Mouse (Mus musculus) cerebellum, adult 18-20 months (tissue): ENCODE results near the gene Naif1.
A peak's percentile ranks its signal among the peaks of the same experiment; 100 is the strongest.
"Not testable (repeated sequence)": the region's sequence is repeated elsewhere in the genome, so short reads cannot be mapped to it uniquely, and the experiment has no call there.

ENCODE experiments used
- DNase-seq, 2 experiments: peaks; one replicate each; pipeline ENCODE4 v3.0.0; 2021

Gene Naif1

GRCm38 (mm10) chr2:32459657-32460056 lies 9.4 kb downstream of the Naif1 start:
- no peak for DNase-seq

- DNase-seq: no peak
Observed at GRCm38 (mm10) chr2:32463773-32464172, 13.5 kb downstream of the Naif1 start.

- DNase-seq: no peak
Observed at GRCm38 (mm10) chr2:32464212-32464891, 14.1 kb downstream of the Naif1 start.

GRCm38 (mm10) chr2:32471001-32471680 lies 20.9 kb downstream of the Naif1 start:
- no peak for DNase-seq

DNA sequence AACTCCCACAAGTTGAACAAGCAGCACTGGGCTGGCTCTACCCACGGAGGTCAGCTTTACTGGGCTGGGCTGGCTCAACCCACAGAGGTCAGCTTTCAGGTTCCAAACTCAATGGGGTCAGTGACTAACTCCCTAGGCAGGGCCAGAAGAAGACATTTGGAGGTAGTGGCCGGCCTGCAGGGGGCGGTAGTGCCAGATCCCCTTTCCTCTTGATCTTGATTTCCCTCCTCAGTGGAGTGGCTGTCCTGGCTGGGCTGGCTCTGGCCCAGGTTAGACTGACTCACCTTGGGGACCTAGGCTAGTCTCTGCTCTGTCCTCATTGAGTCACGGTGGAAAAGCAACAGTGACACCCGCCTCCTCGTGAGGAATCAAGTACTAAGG lies 21.4 kb downstream of the Naif1 start:
- DNase-seq: no peak

- DNase-seq: not testable (repeated sequence)
Observed at GRCm38 (mm10) chr2:32475361-32475760, 25.1 kb downstream of the Naif1 start.

- DNase-seq: no peak
Observed at GRCm38 (mm10) chr2:32482351-32482750, 32.1 kb downstream of the Naif1 start.

- DNase-seq: no peak
Observed at GRCm38 (mm10) chr2:32483179-32483875, 33.1 kb downstream of the Naif1 start.

DNA sequence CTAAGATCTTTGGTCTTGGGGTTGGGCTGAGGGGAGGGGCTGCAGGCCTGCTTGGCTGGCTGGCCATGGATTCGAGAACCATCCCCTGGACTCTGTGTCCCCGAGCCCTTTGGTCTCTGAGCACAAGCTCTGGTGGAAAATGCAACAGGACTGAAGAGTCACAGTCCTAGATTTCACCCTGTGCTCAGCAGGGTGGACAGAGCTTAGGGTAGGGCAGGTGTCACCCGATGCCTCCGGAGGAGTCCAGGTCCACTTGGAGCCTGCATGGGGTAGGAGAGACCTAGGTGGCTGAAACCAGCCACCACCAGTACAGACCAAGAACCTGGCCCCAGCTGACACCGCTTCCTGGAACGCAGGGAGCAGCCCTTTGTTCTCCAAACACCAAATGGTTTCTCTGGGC lies 34.7 kb downstream of the Naif1 start:
- no peak for DNase-seq

GRCm38 (mm10) chr2:32485751-32486150 lies 35.5 kb downstream of the Naif1 start:
- no peak for DNase-seq

DNA sequence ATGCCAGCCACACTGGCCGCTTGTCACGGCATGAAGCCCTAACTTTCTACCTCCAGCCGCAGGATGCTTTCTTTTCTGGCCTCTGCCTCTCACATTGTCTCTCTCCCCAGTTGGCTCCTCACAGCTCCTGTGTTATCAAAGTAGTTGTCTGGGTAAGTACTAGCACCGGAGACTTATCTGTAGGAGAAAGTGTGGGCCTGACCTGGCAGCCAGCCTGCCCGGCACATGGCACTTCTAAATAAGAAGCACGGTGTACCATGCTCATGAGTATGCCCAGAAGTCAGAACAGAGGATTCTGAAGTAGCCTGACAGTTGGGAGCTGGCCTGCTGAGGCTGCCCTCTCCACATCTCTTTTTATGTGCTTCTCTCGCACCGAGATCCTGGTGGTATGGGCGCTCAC lies 35.9 kb downstream of the Naif1 start:
- DNase-seq: no peak

- DNase-seq: peak; percentile 91 to 92
Observed at GRCm38 (mm10) chr2:32487124-32487623, 36.9 kb downstream of the Naif1 start.

DNA sequence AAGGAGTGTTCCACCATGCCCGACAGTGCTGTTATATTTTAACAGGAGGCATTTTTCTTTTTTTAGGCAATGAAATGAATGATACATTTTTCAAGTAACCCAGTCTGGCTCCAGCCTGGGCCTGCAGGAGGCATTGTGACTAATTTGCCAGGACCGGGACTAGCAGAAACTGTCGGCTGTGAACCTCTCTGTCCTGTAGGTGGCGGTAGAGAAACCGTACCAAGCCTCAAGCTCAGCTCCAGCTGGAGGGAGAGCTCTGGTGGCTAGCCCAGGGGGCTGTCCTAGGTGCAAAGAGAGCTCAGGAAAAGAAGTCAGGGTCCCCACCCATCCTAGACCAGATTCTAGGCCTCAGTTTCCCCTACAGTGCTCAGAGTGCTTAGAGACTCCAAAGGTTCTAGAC lies 38.4 kb downstream of the Naif1 start:
- peak; percentile 79 to 80 for DNase-seq

DNA sequence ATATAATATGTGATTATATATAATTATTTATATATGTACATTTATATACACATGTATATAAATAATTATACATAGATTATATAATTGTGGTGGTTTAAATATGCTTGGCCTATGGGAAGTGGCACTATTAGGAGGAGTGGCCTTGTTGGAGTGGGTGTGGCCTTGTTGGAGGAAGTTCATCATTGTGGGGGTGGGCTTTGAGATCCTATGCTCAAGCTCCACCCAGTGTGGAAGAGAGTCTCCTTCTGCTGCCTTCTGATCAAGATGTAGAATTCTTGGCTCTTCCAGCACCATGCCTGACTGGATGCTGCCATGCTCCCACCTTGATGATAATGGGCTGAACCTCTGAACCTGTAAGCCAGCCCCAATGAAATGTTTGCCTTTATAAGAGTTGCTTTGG lies 40.5 kb downstream of the Naif1 start:
- DNase-seq: not testable (repeated sequence)

GRCm38 (mm10) chr2:32492661-32493060 lies 42.4 kb downstream of the Naif1 start:
- no peak for DNase-seq

DNA sequence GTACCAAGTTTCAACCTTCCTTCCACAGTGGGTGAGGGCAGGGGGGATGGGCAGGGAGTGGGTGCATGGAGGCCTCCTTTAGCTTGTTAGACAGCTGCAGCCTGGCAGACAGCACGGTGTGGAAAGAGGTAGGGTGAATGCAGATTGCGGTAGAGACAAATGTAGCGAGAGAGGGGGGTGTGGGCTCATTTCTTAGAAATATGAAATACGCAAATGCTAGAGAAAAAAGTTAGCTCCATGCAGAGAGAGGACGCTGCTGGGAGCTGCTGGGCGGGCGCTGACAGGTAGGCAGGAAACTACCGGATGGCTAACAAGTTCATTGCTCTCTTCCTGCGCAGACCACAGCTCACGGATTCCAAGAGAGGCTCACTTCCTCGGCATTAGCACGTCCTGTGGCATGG lies 43.0 kb downstream of the Naif1 start:
- no peak for DNase-seq

DNA sequence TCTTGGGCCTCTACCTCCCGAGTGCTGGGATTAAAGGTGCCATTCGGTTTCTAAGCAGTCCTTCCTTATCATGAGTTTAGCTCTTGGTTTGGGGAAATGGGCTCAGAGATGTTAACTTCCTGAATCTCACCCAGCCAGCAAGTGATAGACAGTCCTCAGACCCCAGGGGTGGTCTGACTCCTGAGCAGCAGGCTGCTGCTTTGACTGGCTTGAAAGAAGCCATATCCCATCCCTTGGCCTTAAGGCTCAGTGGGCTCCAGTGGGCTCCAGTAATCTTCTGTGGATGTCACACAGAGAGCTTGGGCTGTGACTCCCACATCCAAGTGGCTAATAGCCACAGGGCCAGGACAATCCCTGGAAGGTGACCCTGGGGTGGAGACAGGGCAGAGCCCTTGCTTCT lies 44.3 kb downstream of the Naif1 start:
- no peak for DNase-seq

DNA sequence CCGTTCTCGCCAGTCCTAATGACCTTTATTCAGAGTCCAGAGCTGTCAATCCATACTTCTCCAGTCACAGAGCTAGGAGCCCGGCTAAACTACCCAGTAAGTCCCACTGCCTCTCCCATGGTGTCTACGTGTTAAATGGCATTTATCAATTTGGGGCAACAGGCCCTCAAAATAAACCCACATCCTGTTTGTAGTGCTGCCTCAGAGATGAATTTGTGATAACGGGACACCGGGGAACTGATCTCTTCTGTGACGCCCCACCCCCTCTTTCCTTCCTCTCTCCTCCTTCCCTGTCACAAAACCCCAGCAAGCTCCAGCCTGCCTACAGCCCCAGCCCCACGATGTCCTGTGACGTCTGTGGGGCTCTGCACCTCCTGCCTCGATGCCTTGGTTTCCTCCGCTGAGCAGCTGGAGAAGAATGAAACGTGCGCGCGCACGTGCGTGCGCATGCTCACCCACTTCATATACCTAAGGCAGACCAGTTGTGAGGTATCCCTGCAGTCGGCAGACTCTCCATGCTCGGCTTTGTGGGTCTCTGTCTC lies 45.0 kb downstream of the Naif1 start:
- no peak for DNase-seq

DNA sequence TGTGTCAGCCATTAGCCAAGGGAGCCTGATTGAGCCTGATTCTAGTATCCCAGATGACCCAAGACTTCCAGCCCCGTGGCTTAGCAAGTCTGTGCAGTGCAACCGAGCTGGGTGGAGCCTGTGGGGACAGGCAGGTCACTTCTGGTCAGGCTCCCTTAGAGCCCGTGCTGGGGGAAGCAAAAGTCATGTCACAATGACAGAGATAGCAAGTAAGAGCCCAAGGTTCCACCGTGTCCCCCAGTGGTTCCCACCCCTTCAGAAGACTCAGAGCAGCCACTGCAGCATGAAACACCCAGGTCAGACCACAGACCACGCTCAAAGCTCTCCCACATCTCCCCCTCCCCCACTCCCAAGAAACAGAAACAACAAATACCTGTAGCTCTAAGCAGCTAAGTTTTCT lies 45.9 kb downstream of the Naif1 start:
- DNase-seq: no peak

DNA sequence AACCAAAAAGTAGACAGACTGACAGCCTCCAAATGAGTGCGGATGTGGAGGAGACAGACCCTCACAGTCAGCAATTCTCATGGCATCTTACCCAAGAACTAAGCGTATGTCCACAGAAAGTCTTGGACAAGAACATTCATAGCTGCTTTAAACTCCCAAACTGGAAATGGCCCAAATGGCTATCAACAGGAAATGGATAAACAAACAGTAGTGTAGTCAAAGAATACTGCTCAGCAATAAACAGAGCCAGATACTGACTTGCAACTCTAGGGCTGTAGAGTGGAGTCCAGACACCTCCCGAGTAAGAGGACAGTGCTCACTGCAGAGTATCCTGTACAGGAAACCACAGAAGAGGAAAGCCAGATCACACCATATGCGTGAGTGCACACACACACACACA lies 49.1 kb downstream of the Naif1 start:
- DNase-seq: no peak

- DNase-seq: no peak
Observed at GRCm38 (mm10) chr2:32500461-32500860, 50.2 kb downstream of the Naif1 start.

- DNase-seq: no peak
Observed at GRCm38 (mm10) chr2:32501754-32502324, 51.6 kb downstream of the Naif1 start.

GRCm38 (mm10) chr2:32502843-32503242 lies 52.6 kb downstream of the Naif1 start:
- DNase-seq: no peak
